ENCODE assay signal across 16 mouse cellular contexts in the genomic region with DNA sequence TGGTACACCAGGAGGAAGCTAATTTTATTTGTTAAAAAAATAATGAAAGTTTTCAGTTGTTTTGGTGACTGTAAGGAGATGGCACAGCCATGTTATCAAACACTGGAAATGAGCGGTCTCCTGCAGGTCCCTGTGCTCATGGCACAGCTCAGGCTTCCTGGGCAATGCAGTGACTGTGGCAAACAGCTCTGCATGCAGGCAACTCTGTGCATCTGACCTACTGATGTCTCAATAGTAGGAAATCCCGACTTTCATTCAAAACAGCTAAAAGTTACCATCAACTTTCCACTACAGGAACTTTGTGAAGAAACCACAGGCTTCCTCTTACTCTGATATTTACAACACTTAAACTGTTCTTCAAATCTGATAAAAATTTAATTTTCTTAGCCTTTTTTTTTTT.
"Had no signal": no experiment of that assay in that cellular context is flagged by ENCODE, and none has a peak within 500 bp of the region (broad histone marks: within the 10 kb centered on the region; RNA-seq: fewer than 3 reads in every experiment).

No protein-coding gene starts in this region.

- H3K9ac ChIP-seq: kidney, embryonic 15.5 days; liver, embryonic 15.5 days; lung, embryonic 14.5 days; midbrain, embryonic 12.5 days; neural tube, embryonic 12.5 days had no signal

- H3K4me3 ChIP-seq: kidney, embryonic 15.5 days; limb, embryonic 10.5 days; liver, embryonic 15.5 days; midbrain, embryonic 12.5 days; neural tube, embryonic 12.5 days had no signal

- H3K27me3 ChIP-seq: kidney, embryonic 15.5 days; liver, embryonic 15.5 days; midbrain, embryonic 12.5 days; neural tube, embryonic 12.5 days had no signal

- H3K27ac ChIP-seq: kidney, embryonic 15.5 days; limb, embryonic 10.5 days; liver, embryonic 15.5 days; midbrain, embryonic 12.5 days; neural tube, embryonic 12.5 days; stomach, postnatal 0 days had no signal

- H3K4me1 ChIP-seq: kidney, embryonic 15.5 days; limb, embryonic 10.5 days; liver, embryonic 15.5 days; midbrain, embryonic 12.5 days; neural tube, embryonic 12.5 days had no signal

- DNase-seq: kidney, adult 2 months; kidney, postnatal 14 days; layer of hippocampus, adult 9-11 months; lung, embryonic 14.5 days; lung, postnatal 10 days; lung, postnatal 4 days; spleen, adult 18-20 months; thymus, postnatal 4 days had no signal

- H3K9me3 ChIP-seq: kidney, embryonic 15.5 days; limb, embryonic 10.5 days; liver, embryonic 15.5 days; midbrain, embryonic 12.5 days; neural tube, embryonic 12.5 days had no signal

- ATAC-seq: midbrain, embryonic 16.5 days had no signal

- H3K4me2 ChIP-seq: kidney, embryonic 15.5 days; liver, embryonic 11.5 days; liver, embryonic 15.5 days; lung, embryonic 14.5 days; midbrain, embryonic 12.5 days; neural tube, embryonic 12.5 days had no signal
